In the genomic region with DNA sequence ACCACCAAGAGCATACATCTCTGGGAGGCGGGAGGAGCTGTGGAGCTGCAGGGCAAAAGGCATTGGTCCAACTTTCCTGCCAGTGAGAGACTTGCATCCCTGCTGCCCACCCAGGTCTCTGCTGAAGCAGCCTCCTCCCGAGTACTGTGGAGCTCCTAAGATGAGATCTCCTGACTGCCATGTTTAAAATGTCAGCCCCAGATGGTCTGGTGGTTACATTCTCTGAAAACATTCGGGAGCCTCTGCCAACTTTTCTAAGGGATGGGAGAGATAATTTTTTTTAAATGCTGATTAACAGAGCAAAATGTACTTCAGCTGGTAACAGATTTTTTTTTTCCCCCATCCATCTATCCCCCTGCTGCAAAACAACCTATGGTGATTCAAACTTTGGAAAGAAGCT, we compare ENCODE assay signal across 29 mouse cellular contexts.
A peak's percentile ranks its signal among the peaks of the same experiment; 100 is the strongest.
DNase-seq lines count a peak whose midpoint lies in the region; ATAC-seq and TF ChIP-seq lines count a peak whose summit lies in the region.
"Had no signal": no experiment of that assay in that cellular context is flagged by ENCODE, and none has a peak within 500 bp of the region (broad histone marks: within the 10 kb centered on the region; RNA-seq: fewer than 3 reads in every experiment).

No protein-coding gene starts in this region.

- no peaks in the 10 kb centered on the region for H3K27me3 ChIP-seq in lung, embryonic 14.5 days (ENCODE audit: insufficient read depth, low read length)
- H3K27me3 ChIP-seq: embryonic facial prominence, embryonic 15.5 days; hindbrain, embryonic 15.5 days; kidney, embryonic 15.5 days had no signal

- H3K4me1 ChIP-seq in lung, embryonic 14.5 days (ENCODE audit: insufficient read depth), result no peaks in the 10 kb centered on the region
- H3K4me1 ChIP-seq: embryonic facial prominence, embryonic 10.5 days; embryonic facial prominence, embryonic 15.5 days; hindbrain, embryonic 10.5 days; hindbrain, embryonic 15.5 days; kidney, embryonic 15.5 days had no signal

- no peak for TF ChIP-seq POLR2A in brain, embryonic 14.5 days (IDR thresholded peaks at IDR 0.05; ENCODE audit: borderline replicate concordance, extremely low read depth, insufficient read depth, insufficient read length, poor library complexity, severe bottlenecking)

- H3K4me2 ChIP-seq in lung, embryonic 14.5 days, result no peak overlapping the region
- H3K4me2 ChIP-seq: embryonic facial prominence, embryonic 15.5 days; hindbrain, embryonic 15.5 days; kidney, embryonic 15.5 days; midbrain, embryonic 11.5 days had no signal

- H3K36me3 ChIP-seq in lung, embryonic 14.5 days (ENCODE audit: insufficient read depth), result no peaks in the 10 kb centered on the region
- H3K36me3 ChIP-seq: embryonic facial prominence, embryonic 10.5 days; embryonic facial prominence, embryonic 15.5 days; hindbrain, embryonic 10.5 days; hindbrain, embryonic 15.5 days; kidney, embryonic 15.5 days had no signal

- no peaks in the 10 kb centered on the region for H3K9me3 ChIP-seq in lung, embryonic 14.5 days (ENCODE audit: low read depth, low read length)
- H3K9me3 ChIP-seq: embryonic facial prominence, embryonic 10.5 days; embryonic facial prominence, embryonic 15.5 days; hindbrain, embryonic 10.5 days; hindbrain, embryonic 15.5 days; kidney, embryonic 15.5 days had no signal

- DNase-seq in lung, embryonic 14.5 days, result peak; percentile 70
- DNase-seq in lung, postnatal 36 days, result no peak
- peak; percentile 57 for DNase-seq in brain, adult 2 months (ENCODE audit: low read depth, low spot score)
- peak; percentile 55 for DNase-seq in brain, embryonic 14.5 days (ENCODE audit: low read depth)
- DNase-seq in layer of hippocampus, adult 8-10 months (ENCODE audit: low spot score in 2 of 2), result peak; percentile 53 to 64
- no peak for DNase-seq in urinary bladder, postnatal 36 days (ENCODE audit: low spot score in 2 of 2)
- DNase-seq in left cerebral cortex, adult 18-20 months (ENCODE audit: low spot score in 2 of 2), result no peak
- DNase-seq: adrenal gland, adult 2 months; B cell, adult 2 months; cerebellum, adult 8-10 months; cerebellum, postnatal 25 days; gastrocnemius, postnatal 14 days; heart, postnatal 14 days; kidney, adult 11 months; liver; lung, adult 2 months; right cerebral cortex, postnatal 4 days; thymus, adult 18-20 months; thymus, postnatal 36 days had no signal

- no peak overlapping the region for H3K9ac ChIP-seq in lung, embryonic 14.5 days
- H3K9ac ChIP-seq: embryonic facial prominence, embryonic 15.5 days; hindbrain, embryonic 15.5 days; kidney, embryonic 15.5 days; liver, embryonic 14.5 days had no signal

- no peak overlapping the region for H3K4me3 ChIP-seq in lung, embryonic 14.5 days (ENCODE audit: low read depth, low read length)
- H3K4me3 ChIP-seq: embryonic facial prominence, embryonic 10.5 days; embryonic facial prominence, embryonic 15.5 days; hindbrain, embryonic 10.5 days; hindbrain, embryonic 15.5 days; kidney, embryonic 15.5 days had no signal

- no peak for ATAC-seq in lung, embryonic 14.5 days (ENCODE audit: insufficient read depth)
- ATAC-seq: inflammation-experienced regulatory T-cells, adult 6 months; midbrain, embryonic 16.5 days had no signal

- WGBS in lung, embryonic 14.5 days, result 43% methylated on average over 3 of the region's 3 CpGs

- no peak overlapping the region for H3K27ac ChIP-seq in lung, embryonic 14.5 days (ENCODE audit: low read depth)
- H3K27ac ChIP-seq: embryonic facial prominence, embryonic 10.5 days; embryonic facial prominence, embryonic 15.5 days; hindbrain, embryonic 10.5 days; hindbrain, embryonic 15.5 days; kidney, embryonic 15.5 days; liver, embryonic 14.5 days; stomach, postnatal 0 days had no signal

- TF ChIP-seq CTCF in lung, embryonic 14.5 days (IDR thresholded peaks at IDR 0.05; ENCODE audit: low read depth), result no peak
- no peak for TF ChIP-seq CTCF in brain, embryonic 14.5 days (IDR thresholded peaks at IDR 0.05; ENCODE audit: borderline replicate concordance, extremely low read depth, insufficient read depth, insufficient read length)

Comparison
In these comparisons a context has a peak if more than half of its experiments do, and no peak if none do; other contexts are left out.
1. DNase-seq: peak in lung, embryonic 14.5 days (single experiment), brain, adult 2 months (single experiment), brain, embryonic 14.5 days (single experiment) and layer of hippocampus, adult 8-10 months (2 of 2); none in lung, postnatal 36 days (single experiment), urinary bladder, postnatal 36 days (0 of 2) and left cerebral cortex, adult 18-20 months (0 of 2).